Mouse (Mus musculus): ENCODE results near the gene C5ar1. TPM values are rescaled to one million over a fixed set of nuclear protein-coding genes. Genes with fewer than 3 reads are reported as not detected.

The C5ar1 gene
- total RNA-seq, 1 experiment, result not detected

DNA sequence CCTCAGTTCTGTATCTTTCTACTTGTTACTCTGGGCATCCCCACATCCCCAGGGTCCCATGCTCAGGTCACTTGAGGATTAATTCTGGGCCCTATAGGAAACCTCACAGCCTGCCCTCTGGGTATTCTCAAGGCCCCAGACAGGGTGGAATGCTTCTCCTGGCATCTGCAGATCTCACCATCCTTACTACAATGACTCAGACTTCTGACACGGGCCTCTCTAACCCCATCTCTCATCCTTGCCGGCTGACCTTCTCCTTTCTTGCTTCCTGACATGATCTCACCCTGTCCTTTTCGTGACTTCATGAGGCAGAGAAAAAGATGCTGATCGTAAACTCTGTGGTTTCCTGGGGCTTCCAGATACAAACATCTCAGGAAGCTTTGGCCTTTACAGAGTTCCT, 5.1 kb downstream of the C5ar1 start:
- no peak for DNase-seq (ENCODE audit: low read depth, low spot score)
- Histone ChIP-seq H3K9me3 (ENCODE audit: control insufficient read depth, insufficient read depth, low read depth, low read length) (no peaks in the 10 kb centered on the region), H3K4me3 (ENCODE audit: insufficient read depth in 1 of 2, low read depth in 1 of 2, low read length in 2 of 2, poor library complexity in 1 of 2, severe bottlenecking in 1 of 2) (no peak overlapping the region), H3K9ac (ENCODE audit: insufficient read depth, low read depth, low read length, poor library complexity, severe bottlenecking) (no peak overlapping the region), H3K27ac (ENCODE audit: insufficient read depth, low read depth, low read length, poor library complexity, severe bottlenecking) (no peak overlapping the region), H3K4me1 (ENCODE audit: control insufficient read depth in 2 of 2, insufficient read depth in 2 of 2, low read length in 2 of 2, poor library complexity in 1 of 2) (no peaks in the 10 kb centered on the region), H3K36me3 (ENCODE audit: control insufficient read depth, insufficient read depth, low read length, poor library complexity, severe bottlenecking) (no peaks in the 10 kb centered on the region)
- TF ChIP-seq HCFC1 (IDR thresholded peaks at IDR 0.05; ENCODE audit: borderline replicate concordance, insufficient read depth, low read length) (no peak), ZNF384 (IDR thresholded peaks at IDR 0.05; ENCODE audit: low read depth, low read length) (no peak), MAFK (IDR thresholded peaks at IDR 0.05; ENCODE audit: insufficient read depth, low read depth, low read length) (no peak), CHD2 (IDR thresholded peaks at IDR 0.05; ENCODE audit: low read depth, low read length) (no peak), ZC3H11A (IDR thresholded peaks at IDR 0.05; ENCODE audit: borderline replicate concordance, low read depth, low read length) (no peak)
- in situ Hi-C loops (cut with MboI; ENCODE audit: low sequenced_read_pairs in 2 of 2, unreplicated experiment in 2 of 2), result loop anchor here in 1 of 2 experiments (25.0 kb wide), 1 partner anchor 292 kb away; the partner anchor contains the start of gene Ehd2

GRCm38 (mm10) chr7:16250687-16251086, 8.7 kb downstream of the C5ar1 start:
- in situ Hi-C loops (cut with MboI; ENCODE audit: low sequenced_read_pairs in 2 of 2, unreplicated experiment in 2 of 2), result loop anchor here in 1 of 2 experiments (25.0 kb wide), 1 partner anchor 288 kb away; the partner anchor contains the start of gene Ehd2

GRCm38 (mm10) chr7:16245958-16246357, 13.4 kb downstream of the C5ar1 start:
- Histone ChIP-seq H3K9ac (ENCODE audit: insufficient read depth, low read depth, low read length, poor library complexity, severe bottlenecking) (no peak overlapping the region), H3K9me3 (ENCODE audit: control insufficient read depth, insufficient read depth, low read depth, low read length) (no peaks in the 10 kb centered on the region), H3K4me1 (ENCODE audit: control insufficient read depth in 2 of 2, insufficient read depth in 2 of 2, low read length in 2 of 2, poor library complexity in 1 of 2) (0 out of 4 replicates have a peak, but pooled peaks cover 0 to 1% of the 10 kb centered on the region in 2 experiments), H3K36me3 (ENCODE audit: control insufficient read depth, insufficient read depth, low read length, poor library complexity, severe bottlenecking) (no peaks in the 10 kb centered on the region), H3K27ac (ENCODE audit: insufficient read depth, low read depth, low read length, poor library complexity, severe bottlenecking) (no peak overlapping the region), H3K4me3 (ENCODE audit: insufficient read depth in 1 of 2, low read depth in 1 of 2, low read length in 2 of 2, poor library complexity in 1 of 2, severe bottlenecking in 1 of 2) (no peak overlapping the region)
- no peak for TF ChIP-seq ZNF384 (IDR thresholded peaks at IDR 0.05; ENCODE audit: low read depth, low read length)
- no peak for TF ChIP-seq MAFK (IDR thresholded peaks at IDR 0.05; ENCODE audit: insufficient read depth, low read depth, low read length)
- TF ChIP-seq HCFC1 (IDR thresholded peaks at IDR 0.05; ENCODE audit: borderline replicate concordance, insufficient read depth, low read length), result no peak
- TF ChIP-seq CHD2 (IDR thresholded peaks at IDR 0.05; ENCODE audit: low read depth, low read length), result no peak
- no peak for TF ChIP-seq ZC3H11A (IDR thresholded peaks at IDR 0.05; ENCODE audit: borderline replicate concordance, low read depth, low read length)
- in situ Hi-C loops (cut with MboI; ENCODE audit: low sequenced_read_pairs in 2 of 2, unreplicated experiment in 2 of 2), result no loop called here
- DNase-seq (ENCODE audit: low read depth, low spot score), result no peak

More at GRCm38 (mm10) chr7:16250687-16251086, 8.7 kb downstream of the C5ar1 start:
- no peaks in the 10 kb centered on the region for H3K36me3 ChIP-seq (ENCODE audit: control insufficient read depth, insufficient read depth, low read length, poor library complexity, severe bottlenecking)
- H3K4me3 ChIP-seq (ENCODE audit: insufficient read depth in 1 of 2, low read depth in 1 of 2, low read length in 2 of 2, poor library complexity in 1 of 2, severe bottlenecking in 1 of 2), result no peak overlapping the region
- H3K9me3 ChIP-seq (ENCODE audit: control insufficient read depth, insufficient read depth, low read depth, low read length), result no peaks in the 10 kb centered on the region
- H3K27ac ChIP-seq (ENCODE audit: insufficient read depth, low read depth, low read length, poor library complexity, severe bottlenecking), result no peak overlapping the region
- no peak overlapping the region for H3K9ac ChIP-seq (ENCODE audit: insufficient read depth, low read depth, low read length, poor library complexity, severe bottlenecking)
- no peaks in the 10 kb centered on the region for H3K4me1 ChIP-seq (ENCODE audit: control insufficient read depth in 2 of 2, insufficient read depth in 2 of 2, low read length in 2 of 2, poor library complexity in 1 of 2)
- TF ChIP-seq ZNF384 (IDR thresholded peaks at IDR 0.05; ENCODE audit: low read depth, low read length), result no peak
- no peak for TF ChIP-seq ZC3H11A (IDR thresholded peaks at IDR 0.05; ENCODE audit: borderline replicate concordance, low read depth, low read length)
- no peak for TF ChIP-seq MAFK (IDR thresholded peaks at IDR 0.05; ENCODE audit: insufficient read depth, low read depth, low read length)
- TF ChIP-seq HCFC1 (IDR thresholded peaks at IDR 0.05; ENCODE audit: borderline replicate concordance, insufficient read depth, low read length), result no peak
- TF ChIP-seq CHD2 (IDR thresholded peaks at IDR 0.05; ENCODE audit: low read depth, low read length), result no peak
- DNase-seq (ENCODE audit: low read depth, low spot score), result no peak

DNA sequence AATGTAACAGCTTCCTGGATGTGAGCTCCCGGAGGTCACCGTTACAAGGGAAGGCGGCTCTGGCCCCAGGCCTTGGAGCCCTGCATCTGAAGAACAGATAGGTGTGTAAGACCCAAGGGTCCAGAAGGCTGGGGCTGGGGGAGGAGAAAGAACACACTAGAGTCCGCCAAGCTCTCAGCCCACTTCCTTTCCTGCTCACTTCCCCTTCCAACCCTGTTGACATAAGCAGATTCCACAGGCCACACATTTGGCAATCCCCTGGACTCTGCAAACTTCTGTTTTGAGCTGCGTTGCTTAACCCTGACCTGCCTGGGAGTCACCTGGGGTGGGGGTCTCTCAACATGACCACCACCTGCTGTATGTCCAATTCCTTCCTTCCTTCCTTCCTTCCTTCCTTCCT, 15.3 kb downstream of the C5ar1 start, which contains the start of gene C5ar2:
C5ar2 (minus strand) TSS at position 88 of the 400 bp plus-strand sequence.
- H3K27ac ChIP-seq (ENCODE audit: insufficient read depth, low read depth, low read length, poor library complexity, severe bottlenecking), result no peak within 1 kb of the TSS
- H3K36me3 ChIP-seq (ENCODE audit: control insufficient read depth, insufficient read depth, low read length, poor library complexity, severe bottlenecking), result no peaks in the 10 kb centered on the region
- H3K4me3 ChIP-seq (ENCODE audit: insufficient read depth in 1 of 2, low read depth in 1 of 2, low read length in 2 of 2, poor library complexity in 1 of 2, severe bottlenecking in 1 of 2), result no peak within 1 kb of the TSS
- TF ChIP-seq MAFK (IDR thresholded peaks at IDR 0.05; ENCODE audit: insufficient read depth, low read depth, low read length) (no peak), ZNF384 (IDR thresholded peaks at IDR 0.05; ENCODE audit: low read depth, low read length) (no peak), ZC3H11A (IDR thresholded peaks at IDR 0.05; ENCODE audit: borderline replicate concordance, low read depth, low read length) (no peak), CHD2 (IDR thresholded peaks at IDR 0.05; ENCODE audit: low read depth, low read length) (no peak), HCFC1 (IDR thresholded peaks at IDR 0.05; ENCODE audit: borderline replicate concordance, insufficient read depth, low read length) (no peak)
- in situ Hi-C loops (cut with MboI; ENCODE audit: low sequenced_read_pairs in 2 of 2, unreplicated experiment in 2 of 2), result no loop called here
- H3K9me3 ChIP-seq (ENCODE audit: control insufficient read depth, insufficient read depth, low read depth, low read length), result no peaks in the 10 kb centered on the region
- 0 out of 4 replicates have a peak, but pooled peaks cover 0 to 1% of the 10 kb centered on the region in 2 experiments for H3K4me1 ChIP-seq (ENCODE audit: control insufficient read depth in 2 of 2, insufficient read depth in 2 of 2, low read length in 2 of 2, poor library complexity in 1 of 2)
- no peak within 1 kb of the TSS for H3K9ac ChIP-seq (ENCODE audit: insufficient read depth, low read depth, low read length, poor library complexity, severe bottlenecking)
- DNase-seq (ENCODE audit: low read depth, low spot score), result no peak

Data from ES-E14 (cell line).